Mouse (Mus musculus) C3H10T1/2 (cell line): ENCODE measurements around the gene Tas1r3. TPM values are rescaled to one million over a fixed set of nuclear protein-coding genes. Genes with fewer than 3 reads are reported as not detected.

Experiments used
- polyA plus RNA-seq, 2 experiments: library from polyadenylated mRNA; unstranded; fragments of >200 nt; fragmentation: generic; extraction: Trizol; gene quantifications; one replicate each; pipeline ENCODE4 v1.2.1; 2012; ENCODE audit warnings: missing spikeins in 2 of 2

The Tas1r3 gene
- polyA plus RNA-seq, result under 1 TPM; 0.04 to 0.32 TPM

GRCm38 (mm10) chr4:155863001-155863400 lies at the start of gene Tas1r3:
Gene Tas1r3, minus strand, starts transcription at chr4:155863362.

GRCm38 (mm10) chr4:155891551-155892001 lies 28.4 kb upstream of the Tas1r3 start, which contains the start of the genes Pusl1 and Acap3:
Gene Pusl1, minus strand, starts transcription at chr4:155891781.
Gene Acap3, plus strand, starts transcription at chr4:155891822.

GRCm38 (mm10) chr4:155869317-155870033 lies 6.3 kb upstream of the Tas1r3 start, which contains the start of the genes Cptp and Ints11:
Gene Cptp, minus strand, starts transcription at chr4:155869440.
Gene Ints11, plus strand, starts transcription at chr4:155869546.

DNA sequence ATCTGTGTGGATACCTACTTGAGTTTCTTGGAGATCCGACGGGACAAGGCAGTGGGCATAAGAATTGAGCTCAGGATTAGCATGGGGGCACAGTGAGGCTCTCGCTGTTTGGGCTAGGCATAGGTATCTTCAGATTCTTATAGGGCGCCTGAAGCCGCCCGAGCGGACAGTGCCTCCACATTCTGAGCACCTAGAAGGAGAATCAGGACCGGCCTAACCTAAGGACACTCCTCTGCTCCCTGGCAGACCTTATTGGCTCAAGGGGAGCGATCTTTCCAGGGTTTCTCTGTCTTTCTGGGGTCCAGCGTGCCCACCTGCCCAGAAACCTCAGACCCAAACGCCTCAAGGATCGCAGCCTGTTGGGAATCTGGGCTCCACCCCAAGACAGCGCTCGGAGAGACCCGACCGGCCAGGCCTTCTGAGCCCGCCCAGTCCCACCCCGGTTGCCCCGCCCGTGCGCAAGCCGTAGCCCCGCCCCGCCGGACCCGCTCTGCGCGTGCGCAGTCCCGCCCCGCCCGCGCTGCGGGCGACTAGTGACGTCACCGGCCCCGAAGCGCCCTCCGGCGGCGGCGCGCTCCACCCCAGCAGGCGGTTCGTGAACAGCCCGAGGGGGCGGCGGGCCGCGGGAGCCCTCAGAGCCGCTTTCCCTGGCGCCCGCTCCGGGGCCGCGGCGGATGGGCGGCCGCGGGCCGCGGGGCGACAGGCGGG lies 16.1 kb downstream of the Tas1r3 start, which contains the start of gene Dvl1:
Gene Dvl1 (plus strand): TSS at position 532 of the 708 bp plus-strand sequence.

GRCm38 (mm10) chr4:155839483-155839910 lies 23.7 kb downstream of the Tas1r3 start, which contains the start of gene Mxra8:
Gene Mxra8, plus strand, starts transcription at chr4:155839680.

GRCm38 (mm10) chr4:155831205-155831766 lies 31.9 kb downstream of the Tas1r3 start, which contains the start of gene Aurkaip1:
Gene Aurkaip1, plus strand, starts transcription at chr4:155831272.

GRCm38 (mm10) chr4:155811929-155812664 lies 51.1 kb downstream of the Tas1r3 start, which contains the start of gene Ccnl2:
Gene Ccnl2, plus strand, starts transcription at chr4:155812489.

Other genes with a start within 250 kb of the Tas1r3 start
- gene Cdk11b, start 238.5 kb downstream of the Tas1r3 start, polyA plus RNA-seq, result 10 to 100 TPM; 15.6 to 33.6 TPM
- gene Gm10563, start 218.0 kb downstream of the Tas1r3 start, polyA plus RNA-seq, result not detected
- gene Mmp23, start 210.0 kb downstream of the Tas1r3 start, polyA plus RNA-seq, result 1 to 10 TPM in 1 of 2 experiments, under 1 TPM in 1; 0.05 to 1.8 TPM
- 10 to 100 TPM in 1 of 2 experiments, 1 to 10 TPM in 1; 8.5 to 42.3 TPM for gene Mib2, start 194.2 kb downstream of the Tas1r3 start, polyA plus RNA-seq
- 10 to 100 TPM; 12.0 to 17.9 TPM for gene Fndc10, start 169.0 kb downstream of the Tas1r3 start, polyA plus RNA-seq
- gene Ssu72, start 158.6 kb downstream of the Tas1r3 start, polyA plus RNA-seq, result 10 to 100 TPM; 45.5 to 49.1 TPM
- 1 to 10 TPM in 1 of 2 experiments, under 1 TPM in 1; 0.80 to 4.2 TPM for gene Tmem240, start 128.6 kb downstream of the Tas1r3 start, polyA plus RNA-seq
- 10 to 100 TPM; 24.7 to 55.2 TPM for gene Atad3a, start 102.3 kb downstream of the Tas1r3 start, polyA plus RNA-seq
- under 1 TPM; 0.07 to 0.22 TPM for gene Vwa1, start 88.7 kb downstream of the Tas1r3 start, polyA plus RNA-seq
- gene Tmem88b, start 77.5 kb downstream of the Tas1r3 start, polyA plus RNA-seq, result under 1 TPM; 0.02 to 0.22 TPM
- under 1 TPM in 1 of 2 experiments, not detected in 1; 0.11 TPM for gene Ankrd65, start 72.9 kb downstream of the Tas1r3 start, polyA plus RNA-seq
- 100 to 1,000 TPM in 1 of 2 experiments, 10 to 100 TPM in 1; 99.5 to 291 TPM for gene Mrpl20, start 60.5 kb downstream of the Tas1r3 start, polyA plus RNA-seq
- 10 to 100 TPM in 1 of 2 experiments, 1 to 10 TPM in 1; 2.5 to 27.9 TPM for gene Ccnl2, start 50.9 kb downstream of the Tas1r3 start, polyA plus RNA-seq
- gene Aurkaip1, start 32.1 kb downstream of the Tas1r3 start, polyA plus RNA-seq, result 100 to 1,000 TPM; 146 to 151 TPM
- 100 to 1,000 TPM in 1 of 2 experiments, 10 to 100 TPM in 1; 26.1 to 264 TPM for gene Mxra8, start 23.7 kb downstream of the Tas1r3 start, polyA plus RNA-seq
- gene Dvl1, start 16.0 kb downstream of the Tas1r3 start, polyA plus RNA-seq, result 10 to 100 TPM; 14.7 to 39.5 TPM
- gene Cptp, start 6.1 kb upstream of the Tas1r3 start, polyA plus RNA-seq, result 10 to 100 TPM; 10.4 to 13.3 TPM
- 10 to 100 TPM; 35.5 to 51.4 TPM for gene Ints11, start 6.2 kb upstream of the Tas1r3 start, polyA plus RNA-seq
- 10 to 100 TPM in 1 of 2 experiments, 1 to 10 TPM in 1; 9.1 to 14.4 TPM for gene Pusl1, start 28.4 kb upstream of the Tas1r3 start, polyA plus RNA-seq
- gene Acap3, start 28.5 kb upstream of the Tas1r3 start, polyA plus RNA-seq, result 10 to 100 TPM; 13.3 to 20.0 TPM
- 10 to 100 TPM; 35.8 to 37.0 TPM for gene Ube2j2, start 80.5 kb upstream of the Tas1r3 start, polyA plus RNA-seq
- gene C1qtnf12, start 99.0 kb upstream of the Tas1r3 start, polyA plus RNA-seq, result 1 to 10 TPM; 2.1 to 3.6 TPM
- 1 to 10 TPM; 1.9 to 4.3 TPM for gene B3galt6, start 129.3 kb upstream of the Tas1r3 start, polyA plus RNA-seq
- gene Sdf4, start 129.5 kb upstream of the Tas1r3 start, polyA plus RNA-seq, result 100 to 1,000 TPM; 121 to 177 TPM
- 1 to 10 TPM in 1 of 2 experiments, under 1 TPM in 1; 0.16 to 1.3 TPM for gene Tnfrsf4, start 150.5 kb upstream of the Tas1r3 start, polyA plus RNA-seq
- gene Tnfrsf18, start 162.8 kb upstream of the Tas1r3 start, polyA plus RNA-seq, result 1 to 10 TPM in 1 of 2 experiments, under 1 TPM in 1; 0.08 to 1.6 TPM
- under 1 TPM in 1 of 2 experiments, not detected in 1; 0.08 TPM for gene Ttll10, start 196.1 kb upstream of the Tas1r3 start, polyA plus RNA-seq
- 10 to 100 TPM in 1 of 2 experiments, 1 to 10 TPM in 1; 5.3 to 22.4 TPM for gene 9430015G10Rik, start 246.6 kb upstream of the Tas1r3 start, polyA plus RNA-seq